ENCODE assay signal across 8 mouse cellular contexts in genomic region chr11:17464875-17465274, GRCm38 (mm10).
DNase-seq lines count a peak whose midpoint lies in the region; ATAC-seq and TF ChIP-seq lines count a peak whose summit lies in the region.

No protein-coding gene starts in this region.

- no peak overlapping the region for H3K9ac ChIP-seq in heart, adult 2 months (ENCODE audit: low read depth, low read length)
- H3K9ac ChIP-seq in intestine, postnatal 0 days (ENCODE audit: low read depth, low read length), result no peak overlapping the region

- H3K27me3 ChIP-seq in heart, adult 2 months (ENCODE audit: control insufficient read depth, insufficient read depth, low read length), result no peaks in the 10 kb centered on the region
- H3K27me3 ChIP-seq in intestine, postnatal 0 days (replicated peaks; ENCODE audit: control insufficient read depth, insufficient read depth, low read length), result no peaks in the 10 kb centered on the region

- H3K4me3 ChIP-seq in heart, adult 2 months, result no peak overlapping the region
- no peak overlapping the region for H3K4me3 ChIP-seq in intestine, postnatal 0 days (ENCODE audit: low read depth, low read length)
- H3K4me3 ChIP-seq in olfactory bulb, adult 2 months (ENCODE audit: insufficient read depth, low read depth, low read length), result no peak overlapping the region

- no peak for TF ChIP-seq EP300 in heart, adult 2 months (IDR thresholded peaks at IDR 0.05; ENCODE audit: insufficient read depth, low read depth, low read length)

- DNase-seq in heart, adult 2 months, result no peak
- DNase-seq in heart, adult 8-10 months (ENCODE audit: low spot score), result no peak
- DNase-seq in 3T3-L1 (ENCODE audit: low read depth, low spot score), result peak; percentile 8
- DNase-seq in embryo, embryonic 10.5 days (ENCODE audit: low spot score), result peak; percentile 76
- no peak for DNase-seq in gastrocnemius, postnatal 36 days
- DNase-seq in thymus, postnatal 4 days, result no peak

- no peak overlapping the region for H3K27ac ChIP-seq in heart, adult 2 months
- H3K27ac ChIP-seq in intestine, postnatal 0 days (ENCODE audit: low read depth, low read length), result no peak overlapping the region
- no peak overlapping the region for H3K27ac ChIP-seq in olfactory bulb, adult 2 months (ENCODE audit: insufficient read depth, low read depth, low read length)

- peaks cover 2% of the 10 kb centered on the region for H3K4me1 ChIP-seq in heart, adult 2 months (ENCODE audit: control insufficient read depth, insufficient read depth, low read length)
- no peaks in the 10 kb centered on the region for H3K4me1 ChIP-seq in intestine, postnatal 0 days (replicated peaks; ENCODE audit: control insufficient read depth, insufficient read depth, low read length)
- peaks cover 3% of the 10 kb centered on the region; the same call in 1 of the 2 replicates for H3K4me1 ChIP-seq in olfactory bulb, adult 2 months (ENCODE audit: control insufficient read depth, insufficient read depth, low read length)

- H3K9me3 ChIP-seq in intestine, postnatal 0 days (ENCODE audit: control insufficient read depth), result no peaks in the 10 kb centered on the region

- no peak for TF ChIP-seq POLR2A in heart, adult 2 months (IDR thresholded peaks at IDR 0.05; ENCODE audit: insufficient read depth, low read depth, low read length)
- TF ChIP-seq POLR2A in olfactory bulb, adult 2 months (IDR thresholded peaks at IDR 0.05; ENCODE audit: insufficient read depth, low read depth, low read length), result no peak

- H3K79me2 ChIP-seq in heart, adult 2 months (replicated peaks; ENCODE audit: control insufficient read depth, insufficient read depth, low read length), result no peaks in the 10 kb centered on the region

- no peaks in the 10 kb centered on the region for H3K36me3 ChIP-seq in heart, adult 2 months (ENCODE audit: control insufficient read depth, insufficient read depth, low read length)
- no peaks in the 10 kb centered on the region for H3K36me3 ChIP-seq in intestine, postnatal 0 days (ENCODE audit: control insufficient read depth, insufficient read depth)

- no peak overlapping the region for H3K4me2 ChIP-seq in intestine, postnatal 0 days (replicated peaks; ENCODE audit: low read depth)

- ATAC-seq in intestine, postnatal 0 days, result no peak

- intact Hi-C loops in heart, adult 2 months (cut with DNase I), result no loop called here
- intact Hi-C loops in gastrocnemius, postnatal 36 days (cut with DNase I), result no loop called here

- 62% methylated on average over 2 of the region's 2 CpGs for WGBS in heart, adult 2 months
- 53% methylated on average over 2 of the region's 2 CpGs for WGBS in intestine, postnatal 0 days
- WGBS in olfactory bulb, adult 2 months, result 29% methylated on average over 2 of the region's 2 CpGs

- TF ChIP-seq CTCF in heart, adult 2 months (IDR thresholded peaks at IDR 0.05), result peak; percentile 65
- peak; percentile 79 for TF ChIP-seq CTCF in intestine, postnatal 0 days (IDR thresholded peaks at IDR 0.05; ENCODE audit: low read depth)
- TF ChIP-seq CTCF in olfactory bulb, adult 2 months (IDR thresholded peaks at IDR 0.05; ENCODE audit: insufficient read depth, low read depth, low read length), result peak; percentile 41; the same call in 1 of the 2 replicates

Comparison
In these comparisons a context has a peak if more than half of its experiments do, and no peak if none do; other contexts are left out.
1. DNase-seq: peak in 3T3-L1 (single experiment) and embryo, embryonic 10.5 days (single experiment); none in heart, adult 2 months (0 of 2), heart, adult 8-10 months (single experiment), gastrocnemius, postnatal 36 days (0 of 2) and thymus, postnatal 4 days (single experiment).
2. Peak in every context shown above with its lines, with median percentiles within 50 percentile points of each other: CTCF ChIP-seq.